Mouse (Mus musculus) ES-Bruce4 (cell line): ENCODE measurements around the gene Washc4. TPM values are rescaled to one million over a fixed set of nuclear protein-coding genes. Genes with fewer than 3 reads are reported as not detected.

Experiments
- H3K27ac ChIP-seq: 2 replicates; pipeline ENCODE4 v1.5.1; 2012; ENCODE audit warnings: low read length, inconsistent platforms; ENCODE audit not compliant: insufficient read depth
- H3K27me3 ChIP-seq: 2 replicates; pipeline ENCODE4 v1.6.1; 2012; ENCODE audit warnings: mild to moderate bottlenecking, low read length, inconsistent platforms; ENCODE audit not compliant: control insufficient read depth, poor library complexity, insufficient read depth, severe bottlenecking
- H3K36me3 ChIP-seq: 2 replicates; pipeline ENCODE4 v1.6.1; 2012; ENCODE audit warnings: inconsistent platforms, mild to moderate bottlenecking, low read length, moderate library complexity; ENCODE audit not compliant: control insufficient read depth, poor library complexity, insufficient read depth, severe bottlenecking
- H3K4me1 ChIP-seq: one replicate; pipeline ENCODE4 v1.8.1; 2011; ENCODE audit warnings: low read length; ENCODE audit not compliant: control insufficient read depth, insufficient read depth
- H3K4me3 ChIP-seq: 2 replicates; pipeline ENCODE4 v1.5.1; 2011; ENCODE audit warnings: low read depth, mild to moderate bottlenecking, low read length
- H3K9ac ChIP-seq: 2 replicates; pipeline ENCODE4 v1.6.1; 2012; ENCODE audit warnings: low read depth, mild to moderate bottlenecking, inconsistent platforms; ENCODE audit not compliant: poor library complexity, severe bottlenecking
- H3K9me3 ChIP-seq: replicated peaks from 2 replicates; pipeline ENCODE4 v1.6.1; 2012; ENCODE audit warnings: mild to moderate bottlenecking, low read length, inconsistent platforms; ENCODE audit not compliant: control insufficient read depth, poor library complexity, insufficient read depth, severe bottlenecking
- CTCF ChIP-seq: IDR thresholded peaks from one replicate; pipeline ENCODE4 v1.8.1; 2011; ENCODE audit warnings: low read depth, low read length
- EP300 ChIP-seq: IDR thresholded peaks from 2 replicates; pipeline ENCODE4 v1.6.1; 2011; ENCODE audit warnings: low read depth, low read length; ENCODE audit not compliant: insufficient read depth
- POLR2A ChIP-seq: IDR thresholded peaks from one replicate; pipeline ENCODE4 v1.8.1; 2011; ENCODE audit warnings: low read length; ENCODE audit not compliant: insufficient read depth
- polyA plus RNA-seq: library from polyadenylated mRNA; stranded (reverse); fragments of >200 nt; gene quantifications from 2 replicates; pipeline ENCODE4 v1.2.4, GENCODE M21; 2011; ENCODE audit warnings: low read depth; ENCODE audit not compliant: missing spikeins, insufficient read depth, insufficient read length

Washc4 gene
- polyA plus RNA-seq, 1 experiment = 92.1 TPM

DNA sequence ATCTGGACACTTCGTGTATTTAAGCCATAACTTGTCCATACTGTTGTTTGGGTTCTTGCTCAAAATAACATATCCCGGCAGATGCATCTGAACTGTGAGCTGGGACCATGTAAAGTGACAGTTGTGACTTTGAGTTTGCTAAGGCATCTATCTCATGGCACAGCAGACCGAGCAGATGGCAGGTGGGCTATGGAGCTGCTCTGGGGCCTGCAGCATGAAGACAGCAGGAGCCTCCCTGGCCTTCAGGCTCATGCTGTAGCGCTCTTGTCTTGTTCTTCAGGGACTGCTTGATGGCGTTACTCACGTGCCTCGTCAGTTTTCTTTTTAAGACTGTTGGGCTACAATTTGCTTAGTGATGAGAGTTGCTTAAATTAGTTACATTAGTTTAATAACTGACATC, 49.1 kb downstream of the Washc4 start:
- Histone ChIP-seq H3K4me3 (no peak overlapping the region), H3K36me3 (peaks cover 64% of the 10 kb centered on the region), H3K27me3 (no peaks in the 10 kb centered on the region), H3K9me3 (no peaks in the 10 kb centered on the region), H3K9ac (no peak overlapping the region), H3K27ac (no peak overlapping the region), H3K4me1 (no peaks in the 10 kb centered on the region)
- no peak for TF ChIP-seq POLR2A
- TF ChIP-seq EP300 = no peak
- no peak for TF ChIP-seq CTCF

DNA sequence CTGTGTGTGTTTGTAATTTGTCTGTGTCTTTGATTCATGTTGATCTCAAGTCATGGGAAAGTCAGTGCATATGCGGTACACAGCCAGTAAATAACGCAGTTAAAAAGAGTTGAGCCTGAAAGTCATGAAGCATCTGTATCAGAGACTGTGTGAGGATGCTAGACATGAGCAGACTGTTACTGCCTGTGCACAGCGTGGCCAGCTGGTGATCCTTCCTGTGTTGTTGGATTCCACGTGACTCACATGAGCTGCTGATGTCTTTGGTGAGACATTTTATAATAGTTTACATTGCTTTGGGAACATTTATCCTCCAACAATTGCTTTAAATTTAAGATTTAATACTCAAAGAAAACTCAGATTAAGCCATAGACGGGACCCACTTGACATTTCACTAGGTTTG, 51.0 kb downstream of the Washc4 start:
- Histone ChIP-seq H3K4me3 (no peak overlapping the region), H3K36me3 (peaks cover 60% of the 10 kb centered on the region), H3K27me3 (no peaks in the 10 kb centered on the region), H3K9ac (no peak overlapping the region), H3K4me1 (no peaks in the 10 kb centered on the region), H3K9me3 (no peaks in the 10 kb centered on the region), H3K27ac (no peak overlapping the region)
- TF ChIP-seq EP300 = no peak
- no peak for TF ChIP-seq POLR2A
- TF ChIP-seq CTCF = no peak

DNA sequence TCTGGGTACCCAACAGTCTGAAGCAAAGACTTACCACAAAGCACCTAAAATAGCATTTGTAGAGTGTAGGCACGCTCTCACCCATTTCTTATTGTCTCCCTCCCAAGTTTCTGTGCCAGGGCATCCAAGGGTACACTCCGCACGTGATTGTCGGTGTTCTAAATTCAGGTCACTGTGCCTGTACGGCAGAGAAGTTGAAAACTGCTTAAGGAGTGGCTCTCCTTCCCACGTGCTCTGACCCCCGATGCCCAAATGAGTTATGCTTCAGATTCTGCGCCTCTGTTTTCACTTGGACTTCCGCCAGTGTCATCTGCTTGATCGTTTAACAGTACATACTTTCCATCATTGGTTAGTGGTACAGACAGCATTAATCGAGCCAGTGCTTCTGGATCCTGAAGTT, 57.1 kb downstream of the Washc4 start:
- Histone ChIP-seq H3K4me3 (no peak overlapping the region), H3K27me3 (no peaks in the 10 kb centered on the region), H3K4me1 (no peaks in the 10 kb centered on the region), H3K36me3 (peaks cover 38% of the 10 kb centered on the region), H3K27ac (no peak overlapping the region), H3K9ac (no peak overlapping the region), H3K9me3 (no peaks in the 10 kb centered on the region)
- TF ChIP-seq POLR2A = no peak
- no peak for TF ChIP-seq EP300
- no peak for TF ChIP-seq CTCF

DNA sequence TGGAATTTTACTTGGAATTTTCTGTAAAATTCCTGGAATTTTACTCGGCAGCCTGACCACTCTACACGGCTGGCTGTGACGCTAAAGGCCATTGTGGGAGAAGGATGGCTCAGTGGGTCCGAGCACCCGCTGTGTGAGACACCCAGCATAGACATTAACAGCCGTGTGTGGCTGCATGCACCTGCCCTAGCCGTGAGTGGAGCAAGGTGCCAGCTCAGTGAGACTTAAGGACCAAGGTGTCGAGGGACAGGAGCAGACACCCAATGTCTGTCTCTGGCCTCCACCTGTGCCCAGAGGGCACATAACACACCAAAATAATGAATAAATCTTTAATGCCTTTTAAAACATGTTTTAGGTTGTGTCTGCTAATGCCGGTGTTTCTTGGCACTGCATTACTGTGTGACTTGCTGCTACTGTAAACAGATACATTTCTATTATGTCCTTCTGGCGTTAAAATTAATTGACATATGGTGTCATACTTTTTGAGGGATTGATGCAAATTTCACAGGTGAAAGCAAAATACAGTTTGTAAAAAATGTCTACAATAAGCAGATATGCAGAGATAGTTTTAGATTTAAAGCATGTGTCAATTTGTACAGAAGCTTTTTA, 60.5 kb downstream of the Washc4 start:
- Histone ChIP-seq H3K9ac (no peak overlapping the region), H3K4me1 (no peaks in the 10 kb centered on the region)
- TF ChIP-seq CTCF (no peak), POLR2A (no peak), EP300 (no peak)

DNA sequence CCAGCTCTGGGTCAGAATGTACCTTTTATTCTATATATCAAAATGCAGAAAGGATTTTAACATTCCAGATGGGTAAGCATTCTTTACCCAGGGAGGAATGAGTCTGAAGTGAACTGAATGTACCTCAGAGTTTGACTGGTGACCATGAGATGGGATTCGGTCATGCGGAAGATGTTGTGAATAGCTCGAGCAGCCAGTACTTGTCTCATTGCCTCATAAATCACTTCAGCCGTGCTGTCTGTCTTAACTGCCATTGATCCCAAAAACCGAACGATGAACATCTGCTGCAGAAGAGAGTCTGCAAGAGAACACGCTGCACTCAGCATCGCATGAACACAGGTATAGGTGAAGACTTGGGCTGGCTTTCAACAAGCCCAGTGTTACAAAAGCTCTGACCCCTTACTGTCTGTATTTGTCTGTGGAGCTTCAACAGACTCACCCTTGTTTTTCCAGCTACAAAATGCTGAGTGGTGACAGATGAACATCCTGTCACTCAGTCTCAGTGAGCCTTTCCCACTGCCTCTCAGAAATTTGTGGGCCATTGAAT, 62.2 kb downstream of the Washc4 start:
- no peak overlapping the region for H3K9ac ChIP-seq
- peaks cover 18% of the 10 kb centered on the region for H3K36me3 ChIP-seq
- H3K27me3 ChIP-seq = no peaks in the 10 kb centered on the region
- H3K4me3 ChIP-seq = no peak overlapping the region
- no peak overlapping the region for H3K27ac ChIP-seq
- no peaks in the 10 kb centered on the region for H3K9me3 ChIP-seq
- TF ChIP-seq POLR2A (no peak), EP300 (no peak), CTCF (no peak)
- no peaks in the 10 kb centered on the region for H3K4me1 ChIP-seq

More for the DNA sequence above, 60.5 kb downstream of the Washc4 start:
- H3K9me3 ChIP-seq = no peaks in the 10 kb centered on the region
- no peaks in the 10 kb centered on the region for H3K27me3 ChIP-seq
- no peak overlapping the region for H3K4me3 ChIP-seq
- no peak overlapping the region for H3K27ac ChIP-seq
- H3K36me3 ChIP-seq = peaks cover 30% of the 10 kb centered on the region

DNA sequence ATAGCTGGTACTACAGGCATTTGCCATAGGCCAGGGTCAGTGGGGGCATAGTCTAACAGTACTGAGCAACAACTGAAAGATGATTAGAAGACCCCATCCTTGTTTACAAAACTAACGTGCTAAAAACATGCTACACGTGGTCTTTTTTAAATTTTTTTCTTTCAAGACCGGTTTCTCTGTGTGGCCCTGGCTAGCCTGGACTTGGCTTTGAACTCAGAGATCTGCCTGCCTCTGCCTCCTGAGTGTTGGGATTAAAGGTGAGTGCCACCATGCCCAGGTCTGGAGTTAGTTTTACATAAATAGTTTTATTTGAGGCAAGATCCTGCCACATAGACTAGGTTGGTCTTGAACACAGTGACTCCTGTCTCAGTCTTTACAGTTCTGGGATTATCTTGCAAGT, 63.6 kb downstream of the Washc4 start:
- Histone ChIP-seq H3K36me3 (peaks cover 15% of the 10 kb centered on the region), H3K9ac (no peak overlapping the region), H3K4me1 (no peaks in the 10 kb centered on the region), H3K9me3 (no peaks in the 10 kb centered on the region), H3K27me3 (no peaks in the 10 kb centered on the region), H3K27ac (no peak overlapping the region), H3K4me3 (no peak overlapping the region)
- no peak for TF ChIP-seq CTCF
- TF ChIP-seq POLR2A = no peak
- TF ChIP-seq EP300 = no peak
